Mouse (Mus musculus) retina, postnatal 1 day (tissue): ENCODE measurements around the gene Pdzrn4.

Experiments
- DNase-seq: peaks from one replicate; pipeline ENCODE4 v3.0.0-alpha.2; 2012

The Pdzrn4 gene

DNA sequence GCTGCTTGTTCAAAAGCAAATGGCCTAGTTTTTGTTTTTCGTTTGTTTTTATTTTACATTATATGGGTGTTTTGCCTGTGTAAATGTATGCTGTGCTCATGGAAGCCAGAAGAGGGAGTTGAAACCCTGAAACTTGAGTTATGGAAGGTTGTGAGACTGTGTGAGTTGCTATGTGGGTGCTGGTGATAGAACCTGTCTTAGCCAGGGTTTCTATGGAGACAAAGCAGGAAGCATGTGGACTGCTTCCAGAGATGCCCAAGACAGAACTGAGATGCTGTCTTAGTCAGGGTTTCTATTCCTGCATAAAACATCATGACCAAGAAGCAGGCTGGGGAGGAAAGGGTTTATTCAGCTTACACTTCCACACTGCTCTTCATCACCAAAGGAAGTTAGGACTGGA, 190.8 kb downstream of the Pdzrn4 start:
- no peak for DNase-seq

- peak; percentile 93 for DNase-seq
Observed at GRCm38 (mm10) chr15:92594721-92595120, 198.0 kb downstream of the Pdzrn4 start.

DNA sequence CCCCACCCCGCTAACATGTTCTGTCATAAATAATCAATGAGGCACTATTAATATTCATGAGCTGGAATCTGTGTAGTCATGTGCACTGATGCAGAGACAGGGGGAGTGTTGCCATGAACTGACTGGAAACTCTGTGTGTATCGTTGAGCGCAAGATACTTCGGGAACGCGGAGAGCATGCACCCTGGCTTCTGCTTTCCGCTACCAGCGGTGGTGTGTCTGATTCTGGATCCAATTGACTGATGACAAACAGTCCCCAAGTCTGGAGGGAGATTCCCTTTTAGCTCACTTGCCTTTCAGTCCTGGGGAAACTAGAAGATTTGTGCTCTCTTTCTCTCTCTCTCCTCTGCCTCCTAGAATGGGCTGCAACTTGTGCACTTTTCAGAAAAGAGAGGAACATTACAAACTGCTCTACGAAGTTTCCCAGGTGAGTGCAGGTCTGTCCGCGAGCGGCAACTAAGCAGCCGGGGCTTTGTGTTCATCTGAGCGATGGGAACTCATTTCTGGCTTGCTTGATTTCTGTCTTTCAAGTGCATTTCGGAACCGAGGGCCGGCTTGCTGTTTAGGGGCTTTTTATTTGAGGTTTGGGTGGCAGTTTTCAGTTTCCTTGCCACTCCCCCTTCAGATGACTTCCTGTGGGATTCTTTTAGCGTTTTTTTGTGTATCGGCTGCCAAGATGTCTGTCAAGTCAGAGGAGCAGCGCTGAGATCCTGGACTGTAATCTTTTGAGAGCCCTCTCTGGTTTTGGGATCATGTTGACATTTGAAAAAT, 200.5 kb downstream of the Pdzrn4 start:
- peak; percentile 88 for DNase-seq

DNA sequence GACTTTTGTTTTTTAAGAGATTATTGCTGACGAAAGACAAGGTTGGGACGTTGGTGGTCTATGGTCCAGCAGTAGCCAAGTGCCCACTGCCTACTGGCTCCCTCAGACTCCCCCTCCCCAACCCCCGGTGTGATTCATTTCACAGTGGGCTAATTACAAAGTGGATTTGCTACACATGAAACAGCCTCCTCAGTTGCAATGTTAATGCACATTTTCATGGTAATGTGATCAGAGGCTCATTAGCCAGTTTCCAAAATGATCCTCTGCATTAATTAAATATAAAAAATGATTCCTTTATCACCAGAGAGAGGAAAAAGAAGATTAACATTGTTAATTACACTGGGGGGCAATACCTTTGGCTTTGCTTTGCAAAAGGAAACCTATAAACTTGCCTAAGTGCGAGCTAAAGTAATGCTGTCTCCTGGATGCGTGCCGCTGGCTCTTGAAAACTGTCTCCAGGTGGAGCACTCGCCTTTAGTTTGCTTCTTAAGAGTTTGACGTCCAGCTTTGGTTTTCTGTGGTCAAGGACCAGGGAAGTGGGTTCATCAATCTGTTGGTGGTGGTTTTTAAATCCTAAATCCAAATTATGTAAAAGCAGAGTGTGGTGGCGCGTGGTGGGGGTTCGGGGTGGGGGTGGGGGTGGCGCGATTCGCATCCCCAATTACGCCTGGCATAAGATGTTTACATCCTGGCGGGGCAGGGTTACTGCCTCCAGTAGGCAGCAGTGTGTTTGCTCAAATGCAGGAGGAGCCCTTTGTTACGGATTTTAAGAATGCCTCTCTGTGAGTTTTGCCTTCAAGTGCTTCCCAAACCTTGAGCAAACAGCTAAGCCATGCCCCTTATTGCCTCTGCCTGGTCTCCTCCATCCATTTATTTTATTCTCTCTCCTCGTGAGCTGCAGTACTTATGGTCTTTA, 202.0 kb downstream of the Pdzrn4 start:
- DNase-seq: peak; percentile 54

GRCm38 (mm10) chr15:92599381-92599780, 202.7 kb downstream of the Pdzrn4 start:
- DNase-seq: no peak

GRCm38 (mm10) chr15:92610866-92611265, 214.2 kb downstream of the Pdzrn4 start:
- no peak for DNase-seq

DNA sequence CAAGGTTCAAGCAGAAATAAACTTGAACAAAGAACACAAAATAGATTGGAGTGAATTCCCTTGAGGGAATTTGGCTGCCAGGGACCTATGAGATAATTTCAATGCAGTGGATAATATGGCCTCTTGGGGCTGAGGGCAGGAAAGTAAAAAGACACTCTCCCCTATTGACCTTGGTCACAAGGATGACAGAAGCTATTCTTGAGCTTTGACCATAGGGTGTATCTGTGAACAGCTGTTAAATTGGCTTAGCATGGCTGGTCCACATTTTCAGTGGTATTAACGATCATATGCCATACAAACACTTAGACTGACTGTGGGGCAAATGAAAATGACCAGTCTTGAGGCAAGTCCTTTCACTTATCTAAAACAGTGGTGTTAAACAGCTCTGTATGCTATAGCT, 215.7 kb downstream of the Pdzrn4 start:
- no peak for DNase-seq

GRCm38 (mm10) chr15:92613228-92613627, 216.5 kb downstream of the Pdzrn4 start:
- no peak for DNase-seq

DNA sequence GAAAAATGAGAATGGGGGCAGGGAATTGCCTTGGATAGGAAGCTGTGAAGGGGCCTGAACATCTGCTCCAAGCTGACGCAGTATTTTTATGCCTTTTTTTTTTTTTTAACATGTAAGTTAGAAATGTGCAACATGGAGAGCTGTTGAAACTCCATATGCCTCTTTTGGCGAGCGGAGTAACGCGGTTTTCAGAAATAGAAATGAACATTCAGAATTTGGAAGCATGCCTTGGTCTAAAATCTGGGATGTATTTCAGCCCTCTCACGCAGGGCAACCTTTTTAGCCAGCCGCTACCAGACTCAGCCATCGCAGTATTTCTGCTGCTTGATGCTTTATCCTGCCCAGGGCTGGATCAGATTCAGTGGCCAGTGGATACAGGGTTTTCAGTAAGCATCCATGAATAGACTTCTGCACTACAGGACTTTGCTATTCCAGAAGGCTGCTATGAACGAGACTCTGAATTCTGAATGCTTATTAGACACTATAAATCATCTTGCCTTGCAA, 225.1 kb downstream of the Pdzrn4 start:
- no peak for DNase-seq

DNA sequence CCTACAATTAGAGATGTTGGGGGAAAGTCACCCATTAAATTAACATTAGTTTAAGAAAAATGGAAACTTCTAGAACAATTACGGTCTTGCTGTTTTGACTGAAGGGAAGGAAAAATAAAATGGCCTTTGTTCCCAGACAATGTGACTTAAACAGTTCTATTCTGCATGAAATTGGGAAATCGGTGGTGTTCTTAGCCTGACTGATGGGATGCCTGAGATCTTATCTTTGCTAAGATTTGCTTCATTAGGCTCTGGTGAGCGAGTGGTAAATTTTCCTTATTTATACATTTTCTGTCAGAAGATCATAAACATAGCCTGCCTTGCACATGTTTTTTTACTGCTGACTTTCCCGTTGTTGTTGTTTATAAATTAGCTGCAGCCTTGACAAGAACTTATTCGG, 225.6 kb downstream of the Pdzrn4 start:
- DNase-seq: no peak

DNA sequence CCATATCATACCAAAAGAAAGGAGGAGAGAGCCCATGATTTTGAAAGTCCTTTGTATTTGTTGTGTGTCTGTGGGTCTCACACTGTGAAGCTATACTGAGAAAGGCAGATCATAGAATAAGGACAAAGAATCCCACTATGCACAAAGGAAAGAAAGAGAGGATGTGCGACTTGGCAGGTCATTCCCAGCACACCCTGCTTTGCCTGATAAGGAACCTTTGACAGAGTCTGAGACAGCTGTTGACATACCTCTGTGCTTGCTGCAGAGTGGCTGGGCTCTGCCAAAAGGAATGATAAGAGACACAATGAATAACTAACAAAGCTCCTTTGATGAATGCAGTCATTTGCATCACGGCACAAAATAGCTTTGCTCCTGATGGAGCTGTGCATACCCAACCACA, 232.5 kb downstream of the Pdzrn4 start:
- DNase-seq: no peak

DNA sequence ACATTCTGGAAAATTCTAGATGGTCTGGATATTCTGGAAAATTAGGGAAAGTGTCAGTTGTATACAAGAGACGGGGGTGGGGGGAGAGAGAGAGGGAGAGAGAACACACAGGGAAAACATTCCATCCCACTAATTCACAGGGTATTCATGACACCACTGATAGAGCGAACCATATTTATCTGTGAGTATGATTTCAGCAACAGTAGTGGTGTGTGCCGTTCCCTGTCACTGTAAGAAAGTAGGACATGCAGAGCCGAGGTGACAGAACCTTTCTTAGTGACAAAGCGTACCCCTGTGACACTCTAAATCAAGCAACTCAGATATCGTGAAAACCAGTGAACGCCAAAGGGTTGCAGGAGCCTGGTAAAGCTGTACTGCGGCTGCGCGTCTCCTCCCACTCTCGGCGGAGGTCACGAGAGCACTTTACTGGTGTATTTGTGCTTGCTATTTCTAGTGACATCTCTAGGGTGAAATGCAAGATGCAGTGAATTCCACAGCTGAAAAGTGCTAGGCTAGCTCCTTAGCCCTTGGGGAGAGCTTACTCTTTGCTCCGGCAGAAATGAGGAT, 237.4 kb downstream of the Pdzrn4 start:
- peak; percentile 32 for DNase-seq

DNA sequence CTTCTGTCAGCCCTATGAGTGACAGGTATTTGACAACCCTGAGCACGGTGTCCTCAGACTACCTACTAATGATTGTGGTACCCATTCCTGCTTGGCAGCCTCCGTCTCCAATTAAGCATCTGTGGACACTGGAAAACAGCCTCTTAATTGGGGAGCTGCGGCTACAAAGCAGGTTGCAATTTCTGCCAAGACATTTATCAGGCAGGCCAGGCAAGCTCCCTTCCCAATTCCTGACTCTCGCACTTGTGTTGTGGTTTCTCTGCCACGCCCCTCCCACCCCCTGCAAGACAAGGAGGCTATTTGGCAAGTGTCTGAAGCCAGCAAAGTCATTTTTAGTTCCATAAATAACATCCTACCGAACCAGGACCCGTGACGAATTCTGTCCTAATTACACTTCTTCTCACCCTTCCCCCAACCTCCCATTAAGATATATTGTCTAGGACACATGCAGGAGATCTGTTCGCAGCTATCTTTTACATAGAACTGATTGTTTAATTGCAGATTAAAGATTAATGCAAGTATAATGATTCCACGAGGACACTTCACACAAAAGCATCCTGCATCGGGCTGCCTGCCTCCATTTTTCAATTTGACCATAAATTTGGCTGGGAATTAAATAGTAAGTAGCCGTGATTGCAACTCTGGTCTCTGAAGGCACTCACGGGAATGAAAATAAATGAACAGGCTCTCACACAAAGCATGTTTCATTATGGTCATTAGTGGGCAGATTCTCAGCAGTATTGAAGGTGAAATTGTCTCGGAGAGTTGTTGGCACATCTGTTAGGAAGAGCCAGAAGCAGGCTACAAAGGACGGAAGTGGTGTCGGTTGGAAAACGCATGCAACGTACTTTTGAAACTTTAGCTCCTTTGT, 243.8 kb downstream of the Pdzrn4 start:
- DNase-seq: peak; percentile 59

GRCm38 (mm10) chr15:92671279-92672051, 274.8 kb downstream of the Pdzrn4 start:
- no peak for DNase-seq

DNA sequence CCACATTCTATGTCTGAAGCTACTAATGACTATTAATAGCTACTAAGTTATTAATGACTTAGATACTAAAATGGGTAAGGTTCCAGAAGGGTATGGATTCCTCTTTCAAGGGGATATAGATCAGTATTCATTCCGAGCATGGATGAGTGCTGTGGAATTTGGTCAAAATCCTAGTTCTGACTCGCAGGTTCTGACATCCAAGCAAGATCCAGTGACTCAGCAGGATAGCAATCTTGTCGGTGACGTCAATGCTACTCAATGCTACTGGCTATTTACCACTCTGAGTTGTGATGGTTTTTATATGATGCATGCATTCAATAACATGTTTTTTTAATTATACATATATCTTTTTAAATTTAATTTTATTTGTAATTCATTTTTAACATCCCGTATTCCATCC, 279.4 kb downstream of the Pdzrn4 start:
- DNase-seq: no peak

DNA sequence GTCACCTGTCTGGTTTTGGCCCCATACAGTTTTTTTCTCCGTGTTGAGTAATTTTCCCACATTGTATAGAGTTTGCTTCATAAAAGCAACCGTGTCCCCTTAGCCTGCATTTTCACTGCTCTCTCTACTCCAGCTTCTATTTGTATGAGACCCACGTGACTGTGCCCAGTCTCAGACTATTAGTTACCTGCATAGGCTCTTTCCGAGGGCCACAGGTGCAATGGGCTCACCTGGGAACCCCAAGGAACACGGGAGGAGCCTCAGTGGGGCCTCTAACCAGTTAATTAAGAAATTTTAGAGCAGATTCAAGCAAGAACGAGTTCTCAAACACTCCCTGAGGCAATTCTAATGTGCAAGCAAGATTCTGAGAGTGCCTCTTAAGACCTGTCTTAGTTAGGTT, 281.7 kb downstream of the Pdzrn4 start:
- no peak for DNase-seq

DNA sequence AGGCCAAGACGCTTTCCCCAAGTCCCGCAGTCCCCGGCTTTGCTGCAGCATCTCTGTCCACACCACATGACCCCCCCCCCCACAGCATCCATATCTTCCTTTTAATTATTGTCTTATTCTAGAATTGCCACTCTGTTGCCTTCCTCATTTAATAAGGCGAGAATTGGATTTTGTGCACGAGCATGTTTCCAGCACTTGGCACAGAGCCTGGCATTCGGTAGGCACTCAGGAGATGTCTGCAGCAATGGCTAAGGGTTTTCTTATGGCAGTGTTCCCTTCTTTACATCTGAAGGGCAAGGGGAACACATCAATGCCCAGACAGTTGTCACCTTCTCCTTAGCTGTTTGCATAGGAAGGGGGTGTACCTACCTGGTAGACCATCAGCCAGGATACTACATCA, 282.9 kb downstream of the Pdzrn4 start:
- DNase-seq: no peak

DNA sequence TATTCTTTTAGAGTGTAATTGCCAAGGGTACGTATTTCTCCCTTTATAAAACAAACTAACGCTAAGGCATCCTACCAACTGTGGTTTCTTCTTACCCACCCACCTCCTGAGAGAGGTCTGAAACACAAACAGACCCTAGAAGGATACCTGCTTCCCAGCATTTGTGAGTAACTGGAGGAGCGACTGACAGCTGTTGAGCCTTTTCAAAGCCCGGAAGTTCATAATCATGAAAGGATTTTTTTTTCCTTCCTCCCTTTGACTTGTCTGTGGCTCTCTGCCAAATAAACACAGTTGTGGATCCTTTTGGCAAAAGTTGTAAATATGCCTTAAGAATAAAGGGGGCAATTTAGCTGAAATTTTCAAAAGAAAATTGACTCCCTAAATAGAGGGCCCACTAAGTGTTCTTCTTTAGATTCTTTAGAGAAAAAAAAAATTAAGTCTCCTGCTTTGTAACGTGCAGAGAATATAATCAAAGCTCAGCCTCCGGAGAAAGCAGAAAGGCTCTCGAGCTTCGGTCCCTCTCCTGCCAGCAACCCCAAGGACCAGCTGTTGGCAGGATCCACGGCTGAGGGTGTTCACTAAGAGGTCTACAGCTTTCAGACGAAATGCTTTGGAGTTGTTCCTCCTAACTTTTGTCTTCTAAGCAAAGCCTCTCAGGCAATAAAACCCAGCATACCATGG, 299.7 kb downstream of the Pdzrn4 start:
- DNase-seq: no peak

- no peak for DNase-seq
Observed at GRCm38 (mm10) chr15:92704146-92704545, 307.5 kb downstream of the Pdzrn4 start.

- DNase-seq: no peak
Observed at GRCm38 (mm10) chr15:92738676-92739075, 342.0 kb downstream of the Pdzrn4 start.

- DNase-seq: no peak
Observed at GRCm38 (mm10) chr15:92739887-92740286, 343.2 kb downstream of the Pdzrn4 start.
